Mouse (Mus musculus) adrenal gland (tissue): ENCODE measurements at regions not wholly inside any gene's neighbourhood (a gene's known extent, or its start where the extent isn't known, plus 50 kb on each side); places are given as distances from the start of the nearest gene placed in this dataset.

ENCODE experiments used
- intact Hi-C: fragments of 180-260 bp; cut with DNase I; formaldehyde crosslinking; loops from one replicate; pipeline ENCODE4 v1.15.1; 2025

DNA sequence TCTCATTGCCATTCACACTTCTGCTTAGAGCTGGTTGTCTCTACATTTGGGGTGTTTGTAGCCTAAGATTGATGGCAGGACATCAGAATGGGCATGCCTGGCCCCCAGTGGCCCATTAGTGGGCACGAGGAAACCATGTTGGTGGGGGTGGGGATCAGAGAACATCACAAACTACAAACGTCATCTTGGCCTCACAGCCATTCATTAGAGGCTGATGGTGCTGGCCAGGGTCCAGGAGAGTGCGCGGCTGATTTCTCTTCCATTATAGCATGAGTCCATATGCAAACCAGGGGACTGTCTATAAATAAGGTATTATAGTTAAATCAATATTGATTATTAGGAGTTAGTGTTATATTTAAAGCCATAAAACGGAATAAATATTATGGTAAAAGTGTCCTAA is 67.9 kb downstream of the 3100002H09Rik start:
- intact Hi-C loops, result no loop called here

DNA sequence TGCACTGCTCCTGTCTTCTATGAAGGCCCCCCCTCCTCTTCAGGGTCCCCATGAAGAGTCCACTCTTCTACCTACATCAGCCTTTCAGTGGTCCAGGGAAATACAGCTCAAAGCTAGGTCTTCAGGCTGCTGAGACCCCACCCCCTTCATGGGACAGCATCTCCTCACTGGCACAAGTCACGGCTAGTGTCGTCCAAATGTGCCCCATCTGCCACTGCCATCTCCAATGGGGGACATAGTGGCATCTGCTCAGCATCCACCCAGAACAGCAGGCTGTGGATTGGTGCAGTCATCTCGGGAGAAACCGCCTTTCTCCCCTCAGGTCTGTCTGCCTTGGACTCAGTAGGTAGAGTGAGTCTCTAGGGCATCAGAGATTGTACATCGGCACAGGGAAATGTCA is 72.1 kb downstream of the 3100002H09Rik start:
- intact Hi-C loops, result no loop called here

DNA sequence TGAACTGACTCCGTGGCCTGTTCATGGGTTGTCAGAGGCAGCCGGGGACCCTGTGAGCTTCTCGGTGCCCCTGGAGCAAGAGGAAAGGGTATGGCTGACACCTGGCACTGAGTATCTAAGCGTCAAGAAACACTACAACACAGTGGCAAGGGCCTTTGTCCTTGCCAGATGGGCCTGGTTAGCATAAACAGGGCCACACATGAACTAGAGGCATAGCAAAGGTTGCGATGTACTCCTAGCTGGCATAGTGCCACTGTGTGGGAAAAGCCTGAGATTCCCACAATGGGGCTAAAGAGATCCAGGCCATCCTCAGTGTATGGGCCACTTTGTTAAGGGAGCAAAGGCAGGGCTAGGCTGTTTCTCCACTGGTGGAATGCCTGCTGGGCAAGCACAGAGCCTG is 72.9 kb downstream of the 3100002H09Rik start:
- intact Hi-C loops, result no loop called here

DNA sequence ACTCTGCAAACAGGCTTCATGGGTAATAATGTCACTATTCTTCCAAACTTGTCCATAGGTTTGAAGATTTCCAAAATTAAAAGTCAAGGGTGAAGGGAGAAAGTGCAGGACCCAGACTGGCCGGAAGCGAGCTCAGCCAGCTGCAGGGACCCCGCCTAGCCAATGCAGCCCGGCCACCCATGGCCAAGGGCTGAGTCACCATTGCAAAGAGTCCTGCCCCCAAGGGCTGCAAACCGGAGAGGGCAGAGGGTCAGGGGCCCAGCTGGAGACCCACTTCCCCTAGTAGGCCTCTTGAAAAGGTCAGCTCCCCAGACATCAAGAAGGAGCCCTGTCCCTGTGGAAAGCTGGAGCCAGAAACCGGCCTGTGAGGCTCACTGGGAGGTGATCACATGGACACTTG is 77.0 kb downstream of the 3100002H09Rik start:
- intact Hi-C loops, result no loop called here

DNA sequence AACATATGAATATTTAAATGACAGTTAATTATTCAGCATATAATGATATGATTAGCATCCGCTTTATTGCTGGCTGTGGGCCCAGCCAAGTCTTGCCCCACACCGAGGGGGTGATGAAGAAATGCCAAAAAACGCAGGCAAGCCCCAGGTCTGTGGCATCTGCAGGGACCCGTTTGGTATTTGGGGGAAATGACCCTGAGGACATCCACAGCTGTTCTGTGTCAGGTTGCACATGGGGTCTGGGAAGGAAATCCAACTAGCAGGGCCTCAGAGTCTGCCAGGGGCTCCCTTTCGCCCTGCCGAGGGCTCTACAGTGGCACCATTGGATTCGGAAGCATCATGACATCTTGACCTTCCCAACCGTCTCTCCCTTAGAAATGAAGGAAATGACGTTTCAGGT is 80.0 kb downstream of the 3100002H09Rik start:
- intact Hi-C loops, result no loop called here

DNA sequence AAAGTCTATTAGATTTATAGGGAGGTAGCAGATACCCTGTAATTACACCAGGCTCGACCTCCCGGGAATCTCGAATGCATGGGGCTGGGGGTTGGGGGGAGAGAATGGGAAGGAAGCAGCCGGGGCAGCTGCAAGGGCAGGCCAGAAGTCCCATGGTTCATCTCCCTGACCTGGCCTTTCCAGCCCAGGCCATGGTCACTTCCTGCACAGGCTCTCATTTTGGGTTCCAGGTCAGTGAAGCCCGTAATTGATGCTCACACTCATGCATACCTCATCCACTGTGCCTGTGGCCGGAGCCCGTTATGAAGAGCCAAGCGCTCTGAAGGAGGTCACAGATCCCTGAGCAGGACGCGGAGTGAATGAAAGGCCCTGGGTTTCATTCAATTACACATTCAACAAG is 83.8 kb downstream of the 3100002H09Rik start:
- intact Hi-C loops, result no loop called here

DNA sequence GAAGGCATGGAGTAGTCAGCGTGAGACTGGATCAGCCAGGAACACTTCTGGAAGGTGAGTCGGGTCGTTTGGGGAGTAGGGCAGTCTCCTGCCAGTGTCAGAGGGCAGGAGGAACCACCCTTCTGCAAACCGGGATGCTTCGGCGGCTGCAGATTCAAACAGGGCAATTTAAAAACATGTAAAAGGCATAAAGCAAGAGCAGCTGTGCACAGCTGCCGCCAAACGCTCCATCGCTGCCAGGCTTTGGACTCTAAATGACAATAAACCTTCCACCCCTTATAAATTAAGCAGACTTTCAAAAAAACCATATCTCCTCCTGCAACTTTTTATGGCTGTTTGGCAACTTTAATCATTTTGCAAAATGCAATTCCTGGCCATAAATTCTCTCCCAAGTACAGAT is 84.2 kb downstream of the 3100002H09Rik start:
- intact Hi-C loops, result no loop called here

DNA sequence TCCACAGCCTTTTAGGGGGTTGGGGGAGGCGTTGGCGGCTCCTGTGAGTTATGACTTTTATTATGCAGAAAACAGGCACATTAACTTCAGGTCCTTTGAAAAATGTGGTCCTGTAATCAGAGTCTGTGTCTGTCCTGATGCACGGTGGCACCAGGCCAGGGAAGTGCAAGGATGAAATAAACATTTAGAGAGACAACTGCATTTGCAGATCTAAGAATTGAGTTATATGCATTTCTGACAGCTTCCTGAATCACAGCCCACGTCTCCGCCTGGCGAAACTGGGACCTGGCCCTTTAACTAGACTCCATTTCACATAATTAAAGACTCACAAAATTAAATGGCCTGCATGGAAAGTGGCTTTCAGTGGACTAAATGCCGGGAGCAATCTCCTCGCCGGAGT is 90.3 kb downstream of the 3100002H09Rik start:
- intact Hi-C loops, result no loop called here

DNA sequence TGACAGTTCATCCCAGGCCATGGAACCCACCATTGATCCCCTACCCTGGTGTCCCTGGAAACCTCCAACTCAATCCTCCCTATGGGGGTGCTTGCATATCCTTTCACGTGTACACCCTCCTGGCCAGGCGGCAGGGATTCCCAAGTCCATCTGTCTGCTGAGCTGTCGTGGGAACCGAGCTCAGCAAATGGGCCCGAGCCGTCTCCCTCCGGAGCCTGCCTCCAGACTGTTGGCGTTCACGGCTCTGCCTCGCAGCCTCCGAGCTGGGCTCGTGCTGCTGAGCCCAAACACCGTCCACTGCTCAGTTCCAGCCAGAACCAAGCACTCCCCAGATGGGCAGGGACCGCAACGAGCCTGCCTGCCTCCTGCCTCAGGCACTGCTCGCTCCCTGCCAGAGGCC is 98.8 kb downstream of the 3100002H09Rik start:
- intact Hi-C loops, result no loop called here

DNA sequence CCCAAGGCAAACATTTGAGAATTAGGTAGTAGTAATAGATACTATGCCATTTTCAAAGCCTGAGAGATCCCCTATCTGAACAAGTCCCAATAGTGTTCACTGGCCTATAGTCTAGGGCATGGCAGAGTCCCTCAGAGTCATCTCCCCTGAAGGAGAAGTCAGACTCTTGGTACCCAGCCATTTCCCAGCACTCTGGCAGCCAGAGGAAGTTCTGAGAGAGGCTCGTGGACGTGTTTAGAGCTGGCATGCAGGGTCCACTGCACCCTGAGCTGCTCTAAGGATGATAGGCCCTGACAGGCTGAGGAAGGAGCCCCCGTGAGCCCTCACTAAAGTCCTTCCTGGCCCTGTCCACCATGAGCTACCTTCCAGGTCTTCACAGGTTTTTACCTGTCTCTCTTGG is 99.8 kb downstream of the 3100002H09Rik start:
- intact Hi-C loops, result no loop called here

DNA sequence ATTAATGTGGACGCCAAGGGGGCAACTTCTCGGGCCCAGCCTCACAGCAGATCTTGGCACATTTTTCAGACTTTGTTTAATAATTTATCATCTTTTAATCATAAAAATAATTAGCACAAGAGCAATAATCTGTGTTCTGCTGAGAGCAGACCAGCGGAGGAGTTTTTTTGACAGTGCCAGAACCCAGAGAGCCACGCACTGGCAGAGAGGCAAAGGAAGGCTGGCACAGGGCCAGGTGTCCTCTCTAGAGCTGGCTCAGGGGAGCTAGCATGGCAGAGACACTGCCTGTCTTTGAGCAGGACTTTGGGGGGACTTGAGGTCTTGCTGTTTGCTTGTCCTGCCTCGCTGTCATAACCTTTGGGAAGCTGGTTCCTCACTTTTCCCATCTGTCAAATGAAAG is 100.9 kb downstream of the 3100002H09Rik start:
- intact Hi-C loops, result no loop called here

DNA sequence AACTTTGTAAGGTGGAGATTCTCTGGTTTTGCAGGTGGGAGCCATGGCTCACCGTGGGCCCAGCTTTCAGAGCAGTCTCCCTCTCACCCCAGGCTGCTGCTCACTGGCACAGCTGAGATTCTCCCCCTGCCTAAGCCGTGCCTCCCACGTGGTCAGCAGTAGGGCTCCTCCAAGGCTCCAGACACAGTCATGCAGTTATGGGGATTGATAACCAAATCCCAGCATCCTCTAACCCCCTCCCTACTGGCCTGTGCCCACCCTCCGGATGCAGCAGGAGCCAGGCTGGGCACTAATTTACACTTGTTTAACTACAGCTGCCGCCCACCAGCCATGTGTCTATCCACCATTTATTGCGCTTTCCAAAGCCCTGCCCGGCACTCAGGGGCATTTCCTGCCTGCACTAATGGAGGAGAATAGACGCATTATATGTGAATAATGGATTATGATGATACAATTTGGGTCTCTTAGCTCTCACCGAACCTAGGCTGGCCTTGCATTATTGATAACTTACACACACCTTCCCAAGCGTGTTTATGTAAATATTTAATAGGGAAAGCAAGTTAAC is 104.4 kb downstream of the 3100002H09Rik start:
- intact Hi-C loops, result no loop called here

DNA sequence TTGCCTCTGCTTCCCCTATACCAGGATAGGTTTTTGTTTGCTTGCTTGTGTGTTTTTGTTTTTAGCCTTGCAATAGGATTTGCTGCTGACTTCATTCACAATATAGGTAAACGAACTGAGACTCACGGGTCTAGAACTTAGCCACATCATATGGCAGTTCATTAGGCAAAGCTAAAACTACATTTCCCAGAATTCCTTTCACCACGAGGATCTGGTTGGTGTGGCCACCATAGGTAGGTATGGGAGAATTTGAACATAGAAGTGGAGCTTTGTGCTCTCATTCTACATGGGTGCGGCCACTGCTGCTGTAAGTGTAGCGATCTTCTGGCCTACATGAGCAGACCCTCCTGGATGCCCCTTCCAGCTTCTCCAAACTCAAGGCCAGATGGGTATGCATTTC is 108.8 kb downstream of the 3100002H09Rik start:
- intact Hi-C loops, result no loop called here

DNA sequence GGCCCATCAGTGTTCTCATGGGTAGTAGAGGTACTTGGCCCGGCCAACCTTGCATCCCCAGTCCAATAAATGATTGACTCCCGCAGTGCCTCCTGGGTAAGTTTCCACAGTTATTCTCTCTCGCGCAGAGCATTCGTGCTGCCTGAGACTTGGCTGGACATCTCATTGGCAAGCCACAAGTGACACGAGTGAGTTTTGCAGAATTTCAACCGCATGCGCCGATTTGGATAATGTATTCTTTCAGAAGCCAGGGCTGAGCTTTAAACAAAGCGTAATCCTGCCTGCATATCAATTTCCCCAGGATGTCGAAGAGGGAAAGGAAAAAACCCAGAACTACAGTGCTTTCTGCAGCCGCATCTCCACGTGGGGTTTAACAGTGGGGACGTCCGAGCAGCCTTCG is 112.6 kb downstream of the 3100002H09Rik start:
- intact Hi-C loops, result no loop called here

DNA sequence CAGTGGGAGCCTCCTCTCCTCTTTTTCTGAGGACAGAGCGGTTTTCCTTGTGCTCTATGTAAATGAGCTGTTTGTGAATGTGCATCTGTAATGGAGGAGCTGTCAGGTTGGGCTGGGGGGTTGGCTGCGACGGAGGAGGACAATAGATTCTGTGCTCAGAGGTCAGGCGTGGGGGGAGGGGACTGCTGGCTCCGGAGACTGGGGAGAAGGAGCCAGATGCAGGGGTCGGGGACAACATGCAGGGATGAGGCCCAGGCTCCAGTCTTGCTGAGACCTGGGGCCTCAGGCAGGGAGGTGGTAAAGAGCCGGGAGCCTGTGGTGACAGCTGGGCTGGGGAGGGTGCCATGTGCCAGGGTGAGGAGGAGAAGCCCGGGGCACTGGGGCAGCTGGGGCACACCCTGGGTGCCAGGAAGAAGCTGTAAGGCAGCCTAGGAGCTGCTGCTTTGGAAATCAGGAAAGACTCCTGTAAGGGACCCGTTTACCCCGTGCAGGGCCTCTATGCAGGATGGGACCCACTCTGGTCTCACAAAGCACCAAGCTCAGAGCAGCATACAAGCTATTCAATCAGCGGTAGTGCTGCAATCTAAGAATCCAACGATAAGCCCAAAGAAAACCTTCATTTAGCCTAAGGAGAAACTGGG is 124.5 kb downstream of the 3100002H09Rik start:
- intact Hi-C loops, result no loop called here

DNA sequence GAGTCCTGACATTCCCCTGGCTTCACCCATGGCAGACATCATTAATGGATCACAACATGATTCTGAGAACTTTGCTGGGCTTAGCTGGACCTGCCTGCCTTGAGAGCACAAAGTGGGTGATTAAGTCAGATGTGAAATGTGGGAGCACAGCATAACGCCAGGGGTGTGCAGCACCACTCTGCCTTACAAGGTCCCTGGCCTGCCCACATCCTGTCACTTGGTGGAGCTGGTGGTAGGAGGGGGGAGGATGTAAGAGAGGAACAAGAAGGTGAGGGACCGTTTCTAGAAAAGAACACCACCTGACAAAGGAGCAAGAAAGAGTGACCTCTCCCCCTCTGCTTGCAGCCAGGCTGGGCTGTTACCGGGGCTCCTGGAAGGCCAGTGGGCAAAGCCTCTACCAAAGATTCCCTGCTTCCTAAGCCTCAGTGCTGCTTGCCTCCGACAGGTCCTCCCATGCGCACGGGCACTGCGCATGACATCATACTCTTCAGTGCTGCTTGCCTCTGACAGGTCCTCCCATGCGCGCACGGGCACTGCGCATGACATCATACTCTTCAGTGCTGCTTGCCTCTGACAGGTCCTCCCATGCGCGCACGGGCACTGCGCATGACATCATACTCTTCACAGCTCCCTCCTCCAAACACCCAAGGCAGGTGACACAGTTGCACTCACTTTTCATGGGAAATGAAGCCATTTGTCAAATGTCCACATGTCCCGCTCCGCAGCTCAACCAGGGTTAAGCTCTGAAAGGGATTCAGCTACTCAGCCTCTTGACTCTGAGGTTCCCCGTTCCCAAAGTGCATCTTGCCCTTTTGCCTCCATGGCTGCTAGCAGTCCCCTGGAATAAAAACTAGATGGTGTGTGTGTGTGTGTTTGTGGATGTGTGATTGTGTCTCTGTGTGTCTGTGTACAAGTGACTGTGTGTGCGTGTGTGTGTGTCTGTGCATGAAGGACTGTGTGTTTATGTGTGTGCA is 125.7 kb downstream of the 3100002H09Rik start:
- intact Hi-C loops, result no loop called here

DNA sequence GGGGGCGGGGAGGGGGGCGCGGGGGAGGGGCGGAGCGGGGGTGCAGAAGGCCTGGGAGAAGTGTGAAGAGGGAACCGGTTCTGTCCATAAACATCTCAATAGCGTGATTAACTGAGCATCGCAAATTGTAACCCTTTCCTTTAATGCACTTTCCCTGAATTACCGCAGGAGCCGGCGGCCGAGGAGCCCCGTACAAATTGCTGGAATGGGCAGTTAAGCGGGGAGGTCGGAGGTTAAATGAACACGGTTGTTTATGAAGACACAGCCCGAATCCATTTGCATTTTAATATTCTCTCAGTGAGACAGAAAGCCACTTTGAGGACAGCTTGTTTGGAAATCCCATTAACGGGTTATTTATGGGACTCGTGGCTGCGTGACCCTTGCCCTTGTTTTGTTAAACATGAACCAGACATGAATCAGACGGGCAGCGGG is 132.7 kb downstream of the 3100002H09Rik start:
- intact Hi-C loops, result no loop called here

DNA sequence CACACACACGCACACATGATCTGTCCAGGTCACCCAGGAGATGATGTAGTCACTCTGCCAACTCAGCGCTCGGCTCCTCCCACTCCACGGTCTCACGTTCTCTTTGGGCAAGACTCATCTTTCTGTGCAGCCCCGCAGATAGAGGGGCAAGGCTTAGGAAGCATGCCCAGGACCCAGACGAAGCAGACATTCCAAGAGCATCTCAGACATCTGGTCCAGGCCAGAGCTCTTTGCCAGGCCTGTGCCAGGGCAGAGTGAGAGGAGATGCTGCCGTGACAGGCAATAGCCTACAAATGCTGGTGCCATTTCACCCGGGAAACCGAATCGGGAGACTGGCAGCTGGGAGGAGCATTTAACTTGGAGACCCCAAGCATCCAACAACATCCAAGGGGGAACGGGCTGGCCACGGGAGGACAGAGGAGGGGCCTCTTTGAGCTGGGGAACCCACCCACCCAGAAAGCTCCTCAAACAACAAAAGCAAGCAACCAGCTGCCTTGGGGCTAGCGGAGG is 133.2 kb downstream of the 3100002H09Rik start:
- intact Hi-C loops, result no loop called here

DNA sequence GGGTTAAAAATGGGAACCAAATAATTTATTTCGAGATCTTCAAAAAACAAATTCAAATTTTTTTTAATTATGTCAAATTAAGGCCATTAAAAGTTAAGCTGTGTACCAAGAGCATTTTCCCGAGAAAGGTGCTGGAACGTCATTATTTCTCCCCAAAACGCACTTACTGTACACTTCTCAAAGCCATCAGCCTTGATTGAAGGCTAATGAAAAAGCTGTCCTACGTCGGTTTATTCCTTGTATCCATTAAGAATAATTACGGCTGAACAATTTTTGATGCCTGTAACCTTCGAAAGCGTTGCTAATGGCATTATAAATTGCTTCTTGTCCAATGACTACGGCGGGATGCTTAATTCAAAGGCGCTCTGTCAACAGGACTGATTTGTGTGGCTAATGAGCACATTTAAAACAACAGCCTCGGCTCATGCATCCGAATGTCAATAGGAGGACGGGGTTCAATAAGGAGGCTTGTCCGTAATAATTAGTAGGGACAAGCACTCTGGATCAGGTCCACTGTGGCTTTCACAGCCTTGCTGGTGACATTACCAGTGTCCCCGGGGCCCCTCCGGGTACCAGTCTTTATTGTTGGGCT is 145.3 kb downstream of the 3100002H09Rik start:
- intact Hi-C loops, result no loop called here

DNA sequence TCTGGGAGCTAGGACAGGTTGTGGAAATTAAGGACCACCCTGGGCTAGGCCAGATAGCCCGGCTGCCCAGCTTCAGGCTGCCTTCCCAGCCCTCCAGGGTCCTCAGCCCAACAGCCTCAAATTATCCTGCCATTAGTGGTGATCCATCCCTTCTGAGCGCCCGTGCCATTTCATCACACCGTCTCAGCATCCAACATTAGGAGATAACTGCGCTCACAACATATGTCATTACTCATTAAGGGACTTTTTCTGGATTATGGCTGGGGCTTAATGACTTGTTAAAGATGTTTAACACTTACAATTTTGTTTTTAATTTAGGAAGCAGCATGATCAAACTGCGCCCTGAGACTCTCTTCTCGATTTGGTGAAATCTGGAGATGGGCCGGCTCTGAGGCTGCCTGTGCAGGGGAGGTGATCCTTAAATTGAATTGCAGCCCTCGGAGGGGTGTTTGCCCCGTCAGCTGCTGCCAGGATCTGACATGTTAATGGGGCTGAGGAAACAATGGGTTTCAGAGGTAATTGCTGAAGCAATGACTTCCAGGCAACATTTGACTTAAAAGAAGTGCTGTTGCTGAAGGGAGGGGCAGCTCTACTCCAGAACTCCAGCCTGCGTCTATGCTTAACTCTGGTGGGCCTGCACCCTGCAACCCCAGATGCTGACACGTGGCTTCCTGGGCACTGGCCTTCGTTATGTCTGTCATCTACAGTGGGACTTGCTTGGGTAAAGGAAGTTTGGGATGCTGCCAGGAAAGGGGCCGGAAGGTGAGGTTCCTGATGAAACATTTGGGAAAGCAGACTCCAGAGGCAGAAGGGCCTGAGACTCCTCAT is 154.9 kb downstream of the 3100002H09Rik start:
- intact Hi-C loops, result no loop called here

DNA sequence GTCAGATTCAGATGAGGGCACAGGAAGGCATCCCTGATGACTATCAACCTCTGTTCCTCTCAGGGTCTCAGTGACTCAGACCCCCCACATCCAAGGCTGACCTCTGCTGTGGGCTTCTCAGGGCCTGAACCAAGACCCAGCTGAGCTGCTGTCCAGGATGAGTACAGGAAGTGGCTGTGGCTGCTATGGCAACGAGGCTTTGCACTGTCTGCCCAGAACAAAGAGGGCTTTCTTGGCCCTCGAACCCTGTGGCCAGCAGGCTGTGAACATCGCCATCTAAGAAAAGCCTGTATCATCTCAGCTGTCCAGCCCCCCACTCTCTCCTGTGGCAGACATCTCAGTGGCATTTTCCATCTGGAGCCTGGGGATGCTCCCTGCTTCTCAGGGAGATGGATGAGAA is 159.5 kb downstream of the 3100002H09Rik start:
- intact Hi-C loops, result no loop called here
